Mouse (Mus musculus) limb, embryonic 14.5 days (tissue): ENCODE results near the gene Tle6. TPM values are rescaled to one million over a fixed set of nuclear protein-coding genes. Genes with fewer than 3 reads are reported as not detected.

ENCODE experiments used
- ATAC-seq: fragments of 200-750 bp; cut with Nextera tagmentation; 2 replicates; pipeline ENCODE4 v1.8.0; 2017; ENCODE audit warnings: low read depth, moderate number of reproducible peaks, moderate TSS enrichment; ENCODE audit not compliant: low FRiP score
- DNase-seq: peaks from one replicate; pipeline ENCODE4 v3.0.0-alpha.2; 2015; ENCODE audit warnings: low spot score
- H3K27ac ChIP-seq: fragments of 300-500 bp; sonication (generic); replicated peaks from 2 replicates; pipeline ENCODE4 v1.5.1; 2014; ENCODE audit warnings: low read depth, mild to moderate bottlenecking, low read length, moderate library complexity, mixed read lengths
- H3K27me3 ChIP-seq: fragments of 300-500 bp; sonication (generic); 2 replicates; pipeline ENCODE4 v1.6.1; 2014; ENCODE audit warnings: low read length, mixed read lengths; ENCODE audit not compliant: control insufficient read depth, insufficient read depth
- H3K36me3 ChIP-seq: fragments of 300-500 bp; sonication (generic); 2 replicates; pipeline ENCODE4 v1.6.1; 2014; ENCODE audit warnings: mild to moderate bottlenecking, low read length, moderate library complexity, mixed read lengths; ENCODE audit not compliant: control insufficient read depth, insufficient read depth
- H3K4me1 ChIP-seq: fragments of 300-500 bp; sonication (generic); 2 replicates; pipeline ENCODE4 v1.6.1; 2014; ENCODE audit warnings: antibody characterized with exemption, low read length, mixed read lengths; ENCODE audit not compliant: control insufficient read depth, insufficient read depth
- H3K4me2 ChIP-seq: fragments of 300-500 bp; sonication (generic); replicated peaks from 2 replicates; pipeline ENCODE4 v1.6.1; 2014; ENCODE audit warnings: low read depth, mild to moderate bottlenecking, low read length, moderate library complexity; ENCODE audit not compliant: severe bottlenecking
- H3K4me3 ChIP-seq: fragments of 300-500 bp; sonication (generic); replicated peaks from 2 replicates; pipeline ENCODE4 v1.5.1; 2014; ENCODE audit warnings: low read length
- H3K9ac ChIP-seq: fragments of 300-500 bp; sonication (generic); 2 replicates; pipeline ENCODE4 v1.6.1; 2014; ENCODE audit warnings: mild to moderate bottlenecking, low read depth, low read length, moderate library complexity; ENCODE audit not compliant: severe bottlenecking
- H3K9me3 ChIP-seq: fragments of 300-500 bp; sonication (generic); 2 replicates; pipeline ENCODE4 v1.6.1; 2016; ENCODE audit warnings: low read length; ENCODE audit not compliant: control insufficient read depth
- POLR2A ChIP-seq: fragments of 200-500 bp; IDR thresholded peaks from 2 replicates; pipeline ENCODE4 v1.8.0; 2012; ENCODE audit warnings: inconsistent platforms, mild to moderate bottlenecking, moderate library complexity, borderline replicate concordance; ENCODE audit not compliant: insufficient read depth, insufficient read length; ENCODE audit errors: extremely low read depth
- WGBS: fragments of 180-500 bp; shearing (Covaris S2); extraction: QIAGEN DNeasy Blood & Tissue Kit; methylation state at CpG from one replicate; pipeline ENCODE4 v1.1.7; 2014; 5-methylcytosine and 5-hydroxymethylcytosine counted together
- polyA plus RNA-seq, 2 experiments: library from polyadenylated mRNA; depleted of rRNA in 1 of 2; stranded (reverse) in 1 of 2; unstranded in 1 of 2; fragments of >200 nt; fragmentation: Nextera tagmentation in 1 of 2; extraction: Ambion mirVana in 1 of 2; gene quantifications; 2 replicates each; pipeline versions ENCODE4 v1.2.1 to v1.2.3; 2012 to 2014

The Tle6 gene
- polyA plus RNA-seq, 2 experiments, result 9.2 to 24.2 TPM

GRCm38 (mm10) chr10:81595599-81595998, 5.3 kb downstream of the Tle6 start:
- H3K9ac ChIP-seq, result peak overlapping the region; percentile 0; the same call in 1 of the 2 replicates
- WGBS, result 24% methylated on average over 5 of the region's 5 CpGs
- no peaks in the 10 kb centered on the region for H3K9me3 ChIP-seq
- 0 out of 2 replicates have a peak, but pooled peaks cover 3% of the 10 kb centered on the region for H3K36me3 ChIP-seq
- TF ChIP-seq POLR2A, result no peak
- no peak overlapping the region for H3K4me3 ChIP-seq
- H3K27me3 ChIP-seq, result no peaks in the 10 kb centered on the region
- no peak for ATAC-seq
- peaks cover 40% of the 10 kb centered on the region for H3K4me1 ChIP-seq
- no peak for DNase-seq
- peak overlapping the region; percentile 13; the same call in 1 of the 2 replicates for H3K4me2 ChIP-seq
- H3K27ac ChIP-seq, result 0 out of 2 replicates have a peak overlapping the region, but pooled peaks have one; percentile 75

DNA sequence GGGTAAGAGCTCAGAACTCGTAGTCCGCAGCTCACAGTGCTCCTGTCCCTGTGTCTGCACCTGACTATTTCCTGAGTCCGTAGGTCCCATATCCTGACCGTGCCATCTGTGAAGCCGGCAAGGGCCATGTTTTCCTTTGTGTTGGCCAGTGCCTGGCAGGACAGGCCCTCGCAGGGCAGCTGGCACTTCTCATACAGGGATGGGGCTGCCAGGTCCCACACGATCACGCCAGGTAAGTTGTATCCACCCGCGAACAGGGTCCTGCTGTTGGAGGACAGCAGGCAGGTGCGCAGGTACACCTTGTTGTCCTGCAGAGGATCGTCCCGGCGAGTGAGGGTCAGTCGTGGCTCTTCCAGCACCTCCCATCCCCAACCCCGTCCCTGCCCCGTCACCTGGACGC, 6.9 kb downstream of the Tle6 start:
- Histone ChIP-seq H3K27me3 (no peaks in the 10 kb centered on the region), H3K9me3 (no peaks in the 10 kb centered on the region), H3K9ac (no peak overlapping the region), H3K36me3 (peaks cover 12% of the 10 kb centered on the region), H3K4me3 (no peak overlapping the region), H3K4me2 (no peak overlapping the region), H3K4me1 (peaks cover 34% of the 10 kb centered on the region), H3K27ac (no peak overlapping the region)
- WGBS, result 65% methylated on average over 17 of the region's 18 CpGs
- ATAC-seq (no peak), DNase-seq (no peak)
- TF ChIP-seq POLR2A, result no peak

DNA sequence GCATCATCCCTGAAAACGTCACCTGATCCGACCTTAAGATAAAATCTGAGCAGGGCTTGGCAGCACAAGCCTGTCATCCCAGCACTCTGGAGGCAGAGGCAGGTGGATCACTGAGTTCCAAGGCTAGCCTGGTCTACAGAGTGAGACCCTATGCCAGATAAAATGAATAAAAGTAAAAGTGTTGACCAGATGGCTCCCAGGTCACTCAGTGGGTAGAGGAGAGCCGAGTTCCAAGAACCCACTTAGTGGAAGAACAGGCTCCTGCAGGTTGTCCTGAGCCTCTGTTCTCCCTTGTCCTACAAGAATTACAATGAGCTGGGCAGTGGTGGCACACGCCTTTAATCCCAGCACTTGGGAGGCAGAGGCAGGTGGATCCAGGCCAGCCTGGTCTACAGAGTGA, 7.7 kb downstream of the Tle6 start:
- H3K27ac ChIP-seq, result no peak overlapping the region
- TF ChIP-seq POLR2A, result no peak
- no peak overlapping the region for H3K4me3 ChIP-seq
- H3K4me2 ChIP-seq, result no peak overlapping the region
- DNase-seq, result no peak
- peaks cover 18% of the 10 kb centered on the region for H3K36me3 ChIP-seq
- WGBS, result 67% methylated on average over 4 of the region's 4 CpGs
- H3K9ac ChIP-seq, result no peak overlapping the region
- no peak for ATAC-seq
- no peaks in the 10 kb centered on the region for H3K27me3 ChIP-seq
- H3K9me3 ChIP-seq, result no peaks in the 10 kb centered on the region
- peaks cover 33% of the 10 kb centered on the region for H3K4me1 ChIP-seq

DNA sequence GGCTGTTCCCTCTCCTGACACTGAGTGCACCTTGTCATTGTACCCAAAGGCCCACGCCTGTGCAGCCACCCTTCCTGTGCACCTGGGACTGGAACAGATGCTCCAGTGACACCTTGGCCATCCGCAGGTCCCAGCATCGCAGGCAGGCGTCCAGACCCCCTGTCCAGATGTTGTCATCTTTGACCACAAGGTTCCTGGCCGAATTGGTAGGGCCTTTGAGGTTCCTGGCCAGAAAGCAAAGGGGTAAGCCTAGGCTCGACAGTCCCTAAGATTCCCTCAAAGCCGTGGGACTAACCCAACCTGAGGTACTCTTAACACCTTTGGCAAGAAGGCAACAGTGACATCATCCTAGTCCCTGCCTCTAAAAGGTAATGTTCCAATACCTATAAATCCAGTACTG, 8.2 kb downstream of the Tle6 start:
- Histone ChIP-seq H3K9ac (no peak overlapping the region), H3K4me3 (no peak overlapping the region), H3K4me1 (peaks cover 27% of the 10 kb centered on the region), H3K27ac (no peak overlapping the region), H3K27me3 (no peaks in the 10 kb centered on the region), H3K4me2 (no peak overlapping the region), H3K36me3 (peaks cover 24% of the 10 kb centered on the region), H3K9me3 (no peaks in the 10 kb centered on the region)
- WGBS, result 74% methylated on average over 7 of the region's 7 CpGs
- ATAC-seq, result no peak
- no peak for TF ChIP-seq POLR2A
- DNase-seq, result no peak

- Histone ChIP-seq H3K4me1 (peaks cover 19% of the 10 kb centered on the region), H3K4me2 (no peak overlapping the region), H3K36me3 (peaks cover 32% of the 10 kb centered on the region), H3K27ac (no peak overlapping the region), H3K9me3 (no peaks in the 10 kb centered on the region), H3K27me3 (no peaks in the 10 kb centered on the region), H3K4me3 (no peak overlapping the region), H3K9ac (no peak overlapping the region)
- no peak for TF ChIP-seq POLR2A
- 61% methylated on average over 8 of the region's 9 CpGs for WGBS
- DNase-seq, result no peak
- ATAC-seq, result no peak
These were observed 9.0 kb downstream of the Tle6 start for GRCm38 (mm10) chr10:81591846-81592245.

DNA sequence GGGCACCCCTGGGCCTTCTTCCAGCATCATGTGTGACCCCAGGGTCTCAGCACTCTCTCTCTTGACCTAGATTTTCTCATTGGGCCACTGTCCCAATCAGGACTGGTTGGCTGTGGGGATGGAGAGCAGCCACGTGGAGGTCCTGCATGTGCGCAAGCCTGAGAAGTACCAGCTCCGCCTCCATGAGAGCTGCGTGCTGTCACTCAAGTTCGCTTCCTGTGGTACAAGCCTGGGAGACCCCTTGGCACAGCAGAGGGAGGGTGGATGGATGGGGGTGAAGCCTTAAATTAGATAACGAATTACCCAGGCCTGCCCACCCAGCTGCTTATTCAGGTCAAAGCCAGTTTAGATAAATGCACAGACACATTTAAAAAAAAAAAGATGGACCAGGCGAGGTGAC, 12.1 kb downstream of the Tle6 start:
- no peaks in the 10 kb centered on the region for H3K27me3 ChIP-seq
- H3K4me3 ChIP-seq, result no peak overlapping the region
- H3K9me3 ChIP-seq, result no peaks in the 10 kb centered on the region
- no peak for TF ChIP-seq POLR2A
- no peak overlapping the region for H3K27ac ChIP-seq
- no peak overlapping the region for H3K4me2 ChIP-seq
- WGBS, result 62% methylated on average over 7 of the region's 7 CpGs
- no peaks in the 10 kb centered on the region for H3K4me1 ChIP-seq
- ATAC-seq (no peak), DNase-seq (no peak)
- H3K9ac ChIP-seq, result no peak overlapping the region
- H3K36me3 ChIP-seq, result peaks cover 61% of the 10 kb centered on the region
